Mouse (Mus musculus): ENCODE measurements around the gene Ccl3.

Ccl3 gene

GRCm38 (mm10) chr11:83623586-83623985, 25.6 kb downstream of the Ccl3 start:
- no peak for DNase-seq (ENCODE audit: low read depth, low spot score)

- DNase-seq (ENCODE audit: low read depth, low spot score) = no peak
Observed at GRCm38 (mm10) chr11:83619037-83619436, 30.1 kb downstream of the Ccl3 start.

DNA sequence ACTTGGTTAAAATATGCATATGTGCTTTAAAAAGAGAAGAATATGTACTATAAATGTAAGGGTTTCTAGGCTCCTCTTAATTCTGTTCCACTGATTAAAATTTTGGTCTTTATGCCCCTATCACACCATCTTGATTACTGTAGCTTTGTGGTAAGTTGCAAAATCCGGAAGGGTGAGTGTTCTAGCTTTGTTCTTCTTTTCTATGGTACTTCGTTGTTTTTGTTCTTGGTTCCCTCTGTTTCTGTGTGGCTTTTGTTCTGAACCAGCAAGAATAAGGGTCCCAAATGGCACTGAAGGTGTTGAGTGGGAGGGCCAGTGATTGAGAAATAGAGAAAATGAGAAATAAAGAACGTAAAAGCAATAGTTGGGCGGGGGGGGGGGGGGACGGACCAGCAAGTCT, 30.9 kb downstream of the Ccl3 start:
- no peak for DNase-seq (ENCODE audit: low read depth, low spot score)

- DNase-seq (ENCODE audit: low read depth, low spot score) = no peak
Observed at GRCm38 (mm10) chr11:83616586-83616985, 32.6 kb downstream of the Ccl3 start.

DNA sequence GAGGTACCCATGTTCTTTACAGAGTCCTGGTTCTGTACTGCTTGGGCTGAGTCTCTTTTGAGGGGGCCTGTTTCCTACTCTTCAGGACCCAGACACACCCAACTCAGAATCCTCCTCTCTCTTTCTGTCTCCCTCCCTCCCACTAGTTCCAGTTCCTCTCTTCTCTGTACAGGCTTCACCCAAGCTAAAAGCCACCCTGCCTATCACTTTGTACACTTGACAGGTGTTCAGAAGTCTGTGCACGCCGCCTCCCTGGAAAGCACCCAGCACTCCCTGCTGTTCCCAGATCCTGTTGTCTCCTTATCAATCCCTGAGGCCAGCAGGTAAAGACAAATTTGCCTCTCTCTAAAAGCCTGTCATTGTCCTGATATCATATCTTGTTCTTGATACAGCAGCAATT, 38.3 kb downstream of the Ccl3 start:
- DNase-seq (ENCODE audit: low read depth, low spot score) = no peak

DNA sequence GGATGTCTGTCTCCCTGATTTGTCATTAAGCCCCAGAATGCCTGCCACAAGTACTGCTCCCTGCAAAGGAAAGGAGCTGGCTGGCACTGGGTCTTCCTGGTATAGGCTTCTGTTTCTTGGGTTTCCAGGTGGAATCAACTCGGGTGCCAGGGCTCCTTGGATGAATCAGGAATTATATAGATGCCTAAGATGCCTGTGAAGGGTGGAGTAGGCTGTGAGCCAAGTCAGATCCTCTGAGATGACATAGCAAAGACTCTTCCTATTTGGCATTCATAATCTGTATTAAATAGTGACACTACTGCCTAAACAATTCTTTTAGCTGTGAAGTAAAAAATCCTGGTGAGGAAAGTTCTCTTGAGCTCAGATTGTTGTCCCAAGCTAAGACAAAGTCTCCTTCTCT, 42.8 kb downstream of the Ccl3 start:
- DNase-seq (ENCODE audit: low read depth, low spot score) = no peak

DNA sequence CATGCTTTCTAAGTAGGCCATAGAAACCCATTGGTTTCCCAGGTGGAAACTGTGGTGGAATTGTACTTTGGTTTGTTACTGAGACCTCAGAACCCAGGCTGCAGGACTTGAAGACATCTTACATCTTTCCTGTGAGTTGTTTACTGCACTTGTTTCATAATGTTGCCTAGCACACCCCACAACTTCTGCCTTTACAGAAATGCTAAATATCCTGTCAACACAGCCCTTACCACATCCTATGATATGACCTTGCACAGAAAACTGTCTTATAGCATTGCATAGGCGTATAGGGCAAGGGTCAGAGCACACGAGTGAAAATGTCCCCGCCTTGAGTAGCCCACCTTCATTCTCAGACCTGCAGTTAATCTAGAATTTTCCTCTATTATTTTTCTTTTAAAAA, 43.6 kb downstream of the Ccl3 start:
- DNase-seq (ENCODE audit: low read depth, low spot score) = no peak

GRCm38 (mm10) chr11:83604698-83605097, 44.5 kb downstream of the Ccl3 start:
- no peak for DNase-seq (ENCODE audit: low read depth, low spot score)

DNA sequence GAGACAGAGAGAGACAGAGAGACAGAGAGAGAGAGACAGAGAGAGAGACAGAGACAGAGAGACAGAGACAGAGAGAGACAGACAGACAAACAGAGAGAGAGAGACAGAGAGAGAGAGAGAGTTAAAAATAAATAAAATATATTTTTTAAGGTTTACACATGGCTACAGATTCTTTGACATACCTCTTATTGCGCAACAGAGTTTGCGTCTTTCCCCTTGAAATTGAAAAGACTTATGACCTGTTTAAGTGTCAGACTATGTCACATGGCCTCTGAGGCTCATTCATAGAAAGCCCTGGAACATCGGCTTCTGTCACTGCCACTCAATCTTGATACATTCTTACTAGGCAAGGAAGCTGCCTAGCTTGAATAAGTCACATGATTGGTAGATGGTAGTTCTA, 45.8 kb downstream of the Ccl3 start:
- no peak for DNase-seq (ENCODE audit: low read depth, low spot score)

DNA sequence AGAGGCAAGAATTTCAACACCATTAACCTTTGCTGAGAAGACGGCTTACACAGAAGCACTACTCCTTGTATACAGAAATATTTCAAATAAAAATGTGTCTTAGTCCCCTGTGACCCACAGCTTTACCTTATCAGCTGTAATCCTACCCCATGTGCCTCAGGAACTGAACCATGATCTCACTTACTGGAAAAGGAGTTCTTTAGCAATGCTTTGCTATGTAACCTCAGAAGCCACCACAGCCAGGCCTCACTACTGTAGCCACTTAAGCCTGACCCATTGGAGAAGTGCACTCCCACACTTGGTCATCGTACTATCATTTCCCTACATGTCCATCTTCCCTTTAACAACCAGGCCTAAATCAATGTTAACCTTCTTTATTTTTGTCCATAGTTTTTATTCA, 48.6 kb downstream of the Ccl3 start:
- no peak for DNase-seq (ENCODE audit: low read depth, low spot score)

GRCm38 (mm10) chr11:83598991-83599390, 50.2 kb downstream of the Ccl3 start:
- DNase-seq (ENCODE audit: low read depth, low spot score) = no peak

DNA sequence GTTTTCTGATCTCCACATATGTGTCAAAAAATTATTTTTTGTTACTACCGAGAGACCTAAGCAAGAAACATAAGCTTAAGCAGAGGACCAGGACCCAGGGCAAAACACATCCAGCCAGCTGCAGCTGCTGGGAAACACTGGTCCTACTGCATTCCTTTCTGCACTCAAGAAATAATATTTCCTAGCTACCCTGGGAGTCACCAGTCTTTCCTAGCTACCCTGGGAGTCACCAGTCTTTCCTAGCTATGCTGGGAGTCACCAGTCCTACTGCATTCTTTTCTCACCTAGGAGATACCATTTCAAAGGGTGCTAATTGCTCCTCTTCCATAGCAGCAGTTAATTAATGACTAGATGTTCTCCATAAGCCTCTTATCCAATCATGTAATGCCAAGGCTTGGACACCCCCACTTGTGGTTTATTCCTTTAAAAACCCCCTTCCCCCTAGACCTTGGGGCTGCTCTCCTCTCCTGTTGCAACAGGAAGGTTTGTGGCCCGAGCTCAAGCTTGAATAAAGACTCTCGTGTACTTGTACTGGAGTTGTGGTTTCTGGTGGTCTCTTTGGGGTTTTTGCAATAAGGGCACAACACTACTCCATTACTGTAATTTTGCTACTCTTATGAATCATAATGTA, 50.8 kb downstream of the Ccl3 start:
- no peak for DNase-seq (ENCODE audit: low read depth, low spot score)
